Mouse (Mus musculus): ENCODE data around the gene Calm4.

DNA sequence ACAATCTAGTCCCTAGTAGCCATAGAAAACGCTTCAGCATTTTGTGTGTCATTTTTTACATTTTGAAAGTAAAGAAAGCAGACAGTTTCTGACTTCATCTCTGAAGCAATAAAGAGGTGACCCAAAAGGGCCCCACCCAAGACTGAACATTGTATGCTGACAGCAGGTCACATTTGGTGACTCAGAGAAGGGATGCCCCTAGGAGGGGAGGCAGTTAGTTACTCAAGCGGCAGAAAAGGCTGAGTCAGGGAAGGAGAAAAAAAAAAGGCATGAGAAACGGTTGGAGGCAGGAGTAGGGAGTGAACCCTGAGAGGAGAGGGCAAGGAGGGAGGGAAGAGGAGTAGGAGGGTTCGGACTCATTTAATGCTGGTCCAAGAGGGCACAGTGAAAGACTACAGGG lies 15.5 kb upstream of the Calm4 start:
- no peak for TF ChIP-seq CTCF (IDR thresholded peaks at IDR 0.05; ENCODE audit: control insufficient read depth, insufficient read depth, insufficient read length)
- no peak for TF ChIP-seq USF1 (IDR thresholded peaks at IDR 0.05; ENCODE audit: low read depth)
- no peak for TF ChIP-seq MAX (IDR thresholded peaks at IDR 0.05)
- no peak for TF ChIP-seq MYOG (IDR thresholded peaks at IDR 0.05; ENCODE audit: control insufficient read depth, extremely low read depth, insufficient read length)
- no peak for TF ChIP-seq MYOD1 (IDR thresholded peaks at IDR 0.05; ENCODE audit: control insufficient read depth, insufficient read length, low read depth)
- peak; percentile 4 for TF ChIP-seq CEBPB (IDR thresholded peaks at IDR 0.05; ENCODE audit: low read depth)
- no peak for TF ChIP-seq FOSL1 (IDR thresholded peaks at IDR 0.05; ENCODE audit: insufficient read depth, low read length, poor library complexity, severe bottlenecking)

Data from C2C12 (cell line).